Mouse (Mus musculus) inflammation-experienced regulatory T-cells, adult 6 months (primary cell): ENCODE measurements around the gene Apaf1. TPM values are rescaled to one million over a fixed set of nuclear protein-coding genes. Genes with fewer than 3 reads are reported as not detected.

Experiments used
- ATAC-seq: one replicate; pipeline ENCODE4 v1.8.0; 2017
- polyA plus RNA-seq, 3 experiments: library from polyadenylated mRNA; unstranded; fragments of 100-300 nt; shearing (Covaris generic); gene quantifications; one replicate each; pipeline ENCODE4 v1.2.1; 2017

The Apaf1 gene
- polyA plus RNA-seq, 3 experiments from 2014 or later: 6.9 to 23.2 (median 11.6) TPM

- ATAC-seq: no peak
Observed at GRCm38 (mm10) chr10:90974084-90974483, 108.5 kb downstream of the Apaf1 start.

- no peak for ATAC-seq
Observed at GRCm38 (mm10) chr10:90970560-90970959, 112.0 kb downstream of the Apaf1 start.

GRCm38 (mm10) chr10:90969355-90970174 lies 113.0 kb downstream of the Apaf1 start:
- ATAC-seq: peak; percentile 52

- ATAC-seq: no peak
Observed at GRCm38 (mm10) chr10:90968247-90968646, 114.3 kb downstream of the Apaf1 start.

- no peak for ATAC-seq
Observed at GRCm38 (mm10) chr10:90966821-90967220, 115.7 kb downstream of the Apaf1 start.

- no peak for ATAC-seq
Observed at GRCm38 (mm10) chr10:90965671-90966315, 116.8 kb downstream of the Apaf1 start.

GRCm38 (mm10) chr10:90964511-90964910 lies 118.1 kb downstream of the Apaf1 start:
- ATAC-seq: no peak

GRCm38 (mm10) chr10:90960374-90960773 lies 122.2 kb downstream of the Apaf1 start:
- no peak for ATAC-seq

GRCm38 (mm10) chr10:90953821-90954220 lies 128.7 kb downstream of the Apaf1 start:
- ATAC-seq: no peak

- no peak for ATAC-seq
Observed at GRCm38 (mm10) chr10:90953103-90953709, 129.4 kb downstream of the Apaf1 start.

- no peak for ATAC-seq
Observed at GRCm38 (mm10) chr10:90947608-90948373, 134.8 kb downstream of the Apaf1 start.

- ATAC-seq: no peak
Observed at GRCm38 (mm10) chr10:90947043-90947442, 135.5 kb downstream of the Apaf1 start.

GRCm38 (mm10) chr10:90942001-90942700 lies 140.4 kb downstream of the Apaf1 start:
- ATAC-seq: no peak

- no peak for ATAC-seq
Observed at GRCm38 (mm10) chr10:90940521-90941520, 141.7 kb downstream of the Apaf1 start.

Other genes with a start within 250 kb of the Apaf1 start
- 1 to 10 TPM; 5.3 to 8.6 (median 6.9) TPM for gene Ikbip, start 170 bp upstream of the Apaf1 start, polyA plus RNA-seq
- 100 to 1,000 TPM; 227 to 247 (median 243) TPM for gene Slc25a3, start 41.3 kb upstream of the Apaf1 start, polyA plus RNA-seq
- 10 to 100 TPM; 61.6 to 69.1 (median 61.9) TPM for gene Tmpo, start 98.5 kb upstream of the Apaf1 start, polyA plus RNA-seq